Mouse (Mus musculus) testis, adult 2 months (tissue): ENCODE results near the gene Pdilt.

Experiments
- CTCF ChIP-seq: fragments of 200-500 bp; IDR thresholded peaks from 2 replicates; pipeline ENCODE4 v1.5.1; 2012; ENCODE audit warnings: low read depth, mild to moderate bottlenecking, inconsistent platforms, low read length, moderate library complexity; ENCODE audit not compliant: control insufficient read depth, insufficient read depth, insufficient replicate concordance
- POLR2A ChIP-seq: fragments of 200-500 bp; IDR thresholded peaks from 2 replicates; pipeline ENCODE4 v1.6.1; 2012; ENCODE audit warnings: low read depth, mild to moderate bottlenecking, inconsistent platforms, low read length, moderate library complexity; ENCODE audit not compliant: control insufficient read depth

- TF ChIP-seq CTCF, result no peak
- no peak for TF ChIP-seq POLR2A
Measured at GRCm38 (mm10) chr7:119554040-119554439, 30.8 kb upstream of the Pdilt start, which contains the start of gene Acsm2.
